Mouse (Mus musculus) myocyte (in vitro differentiated cells): ENCODE data around the gene Gm7970.
"Not testable (repeated sequence)": the region's sequence is repeated elsewhere in the genome, so short reads cannot be mapped to it uniquely, and the experiment has no call there.

Source experiments
- CEBPB ChIP-seq: IDR thresholded peaks from 2 replicates; pipeline ENCODE4 v1.6.1; 2011; ENCODE audit warnings: mild to moderate bottlenecking, moderate library complexity; ENCODE audit not compliant: poor library complexity, insufficient read depth, severe bottlenecking
- E2F4 ChIP-seq: IDR thresholded peaks from one replicate; pipeline ENCODE4 v1.6.1; 2011; ENCODE audit warnings: mild to moderate bottlenecking, control low read depth, moderate library complexity; ENCODE audit not compliant: insufficient read depth
- MAX ChIP-seq: IDR thresholded peaks from one replicate; pipeline ENCODE4 v1.6.1; 2011; ENCODE audit warnings: low read depth, mild to moderate bottlenecking, control low read depth
- MYOD1 ChIP-seq, 3 experiments: IDR thresholded peaks; one replicate each; pipeline ENCODE4 v1.6.1; 2011; ENCODE audit warnings: control low read depth in 2 of 3, low read depth in 2 of 3, mild to moderate bottlenecking in 2 of 3, moderate library complexity in 1 of 3; ENCODE audit not compliant: insufficient read length in 2 of 3, control insufficient read depth in 1 of 3
- MYOG ChIP-seq, 3 experiments: IDR thresholded peaks; one replicate each; pipeline ENCODE4 v1.6.1; 2011; ENCODE audit warnings: control low read depth in 2 of 3, low read depth in 2 of 3, mild to moderate bottlenecking in 2 of 3; ENCODE audit not compliant: insufficient read length in 2 of 3, control insufficient read depth in 1 of 3, insufficient read depth in 1 of 3
- POLR2A ChIP-seq: IDR thresholded peaks from one replicate; pipeline ENCODE4 v1.6.1; 2011; ENCODE audit warnings: low read depth, mild to moderate bottlenecking, control low read depth, moderate library complexity; ENCODE audit not compliant: insufficient read length
- POLR2AphosphoS2 ChIP-seq: IDR thresholded peaks from one replicate; pipeline ENCODE4 v1.6.1; 2011; ENCODE audit warnings: low read depth, control low read depth; ENCODE audit not compliant: insufficient read length
- REST ChIP-seq: IDR thresholded peaks from one replicate; pipeline ENCODE4 v1.6.1; 2011; ENCODE audit warnings: mild to moderate bottlenecking, control low read depth, moderate library complexity; ENCODE audit not compliant: insufficient read depth, insufficient read length
- SRF ChIP-seq: IDR thresholded peaks from one replicate; pipeline ENCODE4 v1.6.1; 2011; ENCODE audit warnings: low read depth; ENCODE audit not compliant: control insufficient read depth, insufficient read length
- TCF12 ChIP-seq: IDR thresholded peaks from one replicate; pipeline ENCODE4 v1.6.1; 2011; ENCODE audit warnings: mild to moderate bottlenecking, control low read depth; ENCODE audit not compliant: poor library complexity, insufficient read depth, severe bottlenecking
- TCF3 ChIP-seq: IDR thresholded peaks from one replicate; pipeline ENCODE4 v1.6.1; 2011; ENCODE audit warnings: low read depth, control low read depth; ENCODE audit not compliant: insufficient read length
- USF1 ChIP-seq: IDR thresholded peaks from one replicate; pipeline ENCODE4 v1.6.1; 2011; ENCODE audit warnings: low read depth, mild to moderate bottlenecking, control low read depth, moderate library complexity

DNA sequence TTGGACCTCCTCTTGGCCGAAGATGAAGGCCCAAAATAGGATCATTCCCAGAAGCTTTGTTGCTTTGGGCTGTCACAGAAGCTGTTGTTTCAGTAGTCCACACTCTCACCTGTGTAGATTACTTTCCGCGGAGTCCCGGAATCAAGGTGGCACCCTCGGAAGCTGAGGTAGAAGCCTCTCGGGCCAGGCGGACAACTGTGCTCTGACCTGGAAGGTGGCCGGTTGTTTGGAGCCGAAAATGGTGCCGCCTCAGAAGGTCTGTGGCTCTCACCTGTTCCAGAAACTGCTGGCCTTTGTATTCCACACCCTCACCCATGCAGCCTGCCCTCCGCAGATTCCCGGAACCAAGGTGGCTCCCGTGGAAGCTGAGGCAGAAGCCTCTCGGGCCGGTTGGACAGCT is 45.6 kb upstream of the Gm7970 start:
- not testable (repeated sequence) for TF ChIP-seq MAX; POLR2A; TCF12; POLR2AphosphoS2; MYOG (IDR thresholded peaks at IDR 0.05; ENCODE audit: control insufficient read depth in 1 of 3, insufficient read depth in 1 of 3, insufficient read length in 2 of 3, low read depth in 2 of 3); USF1; CEBPB; REST; E2F4; MYOD1 (IDR thresholded peaks at IDR 0.05; ENCODE audit: control insufficient read depth in 1 of 3, insufficient read length in 2 of 3, low read depth in 2 of 3); TCF3; SRF
